Mouse (Mus musculus) right cerebral cortex, postnatal 4 days (tissue): ENCODE measurements around the gene Pygl.
"Not testable (repeated sequence)": the region's sequence is repeated elsewhere in the genome, so short reads cannot be mapped to it uniquely, and the experiment has no call there.

Experiments
- DNase-seq: peaks from one replicate; pipeline ENCODE4 v3.0.0-alpha.2; 2022

Gene Pygl

DNA sequence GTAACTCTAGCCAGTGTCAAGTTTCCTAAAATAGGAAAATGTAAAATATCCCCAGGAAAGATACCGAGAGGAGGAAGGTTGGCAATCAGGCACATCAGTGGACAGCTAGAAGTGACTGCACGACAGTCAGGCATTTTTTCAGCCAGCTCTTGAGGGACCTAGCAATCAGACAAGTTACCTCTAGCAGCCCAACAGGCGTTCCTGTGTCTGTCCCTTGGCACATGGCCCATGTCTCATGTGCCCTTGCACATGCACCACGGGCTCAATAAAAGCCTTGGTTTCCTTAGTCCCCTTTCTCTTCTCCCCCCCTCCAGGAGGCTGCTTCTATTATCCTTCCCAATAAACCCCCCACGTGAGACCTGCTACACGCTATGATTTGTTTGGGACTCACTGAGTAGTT, 75.1 kb downstream of the Pygl start:
- DNase-seq = no peak

DNA sequence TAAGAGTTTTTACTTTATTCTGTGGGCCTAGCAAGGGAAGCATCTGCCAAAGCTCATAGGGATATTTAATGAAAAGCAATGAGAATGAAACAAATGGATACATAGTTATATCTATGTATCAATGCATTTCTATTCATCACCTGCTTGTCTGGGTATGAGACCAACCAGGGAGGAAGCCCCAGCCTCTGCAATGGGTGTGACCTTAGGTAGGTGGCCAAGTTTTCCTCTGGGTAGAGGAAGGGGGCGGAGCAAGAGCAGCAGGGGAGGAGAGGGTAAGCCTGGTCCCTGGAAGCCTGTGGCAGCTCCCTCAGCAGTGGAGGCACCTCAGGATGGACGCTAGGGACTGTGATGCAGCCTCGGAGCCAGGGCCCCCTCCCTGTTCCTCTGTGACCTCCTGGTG, 77.4 kb downstream of the Pygl start, which contains the start of gene Abhd12b:
Gene Abhd12b, plus strand, starts transcription at position 301 of the 400 bp plus-strand sequence.
- DNase-seq = no peak

DNA sequence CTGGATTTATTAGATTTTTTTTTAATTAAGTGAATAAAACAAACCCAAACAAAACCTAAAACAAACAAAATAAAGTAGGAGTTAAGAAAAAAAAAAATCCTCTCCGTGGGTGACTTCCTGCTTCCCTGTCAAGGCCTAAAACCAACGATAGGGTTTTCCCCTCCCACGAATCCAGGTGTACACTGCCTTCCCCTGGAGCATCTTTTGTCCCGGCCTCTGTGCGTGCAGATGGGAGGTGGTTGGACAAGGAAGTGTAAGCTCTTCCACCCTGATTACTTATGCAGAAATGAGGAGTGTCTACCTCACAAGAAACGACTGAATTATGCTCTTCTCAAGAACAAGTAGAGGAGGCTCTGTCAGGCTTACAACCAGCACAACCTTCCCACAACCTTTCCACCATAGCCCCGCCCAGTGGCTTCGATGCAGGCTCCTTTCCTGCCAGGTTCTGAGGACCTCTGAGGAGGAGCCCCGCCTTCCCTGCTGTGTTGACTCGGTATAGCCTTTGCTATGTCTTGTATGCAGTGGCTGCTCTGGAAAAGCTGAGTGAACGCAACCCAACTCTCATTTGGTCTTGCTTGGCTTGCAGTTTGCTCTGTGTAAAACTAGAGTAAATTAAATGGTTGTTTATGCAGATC, 82.5 kb downstream of the Pygl start:
- no peak for DNase-seq

DNA sequence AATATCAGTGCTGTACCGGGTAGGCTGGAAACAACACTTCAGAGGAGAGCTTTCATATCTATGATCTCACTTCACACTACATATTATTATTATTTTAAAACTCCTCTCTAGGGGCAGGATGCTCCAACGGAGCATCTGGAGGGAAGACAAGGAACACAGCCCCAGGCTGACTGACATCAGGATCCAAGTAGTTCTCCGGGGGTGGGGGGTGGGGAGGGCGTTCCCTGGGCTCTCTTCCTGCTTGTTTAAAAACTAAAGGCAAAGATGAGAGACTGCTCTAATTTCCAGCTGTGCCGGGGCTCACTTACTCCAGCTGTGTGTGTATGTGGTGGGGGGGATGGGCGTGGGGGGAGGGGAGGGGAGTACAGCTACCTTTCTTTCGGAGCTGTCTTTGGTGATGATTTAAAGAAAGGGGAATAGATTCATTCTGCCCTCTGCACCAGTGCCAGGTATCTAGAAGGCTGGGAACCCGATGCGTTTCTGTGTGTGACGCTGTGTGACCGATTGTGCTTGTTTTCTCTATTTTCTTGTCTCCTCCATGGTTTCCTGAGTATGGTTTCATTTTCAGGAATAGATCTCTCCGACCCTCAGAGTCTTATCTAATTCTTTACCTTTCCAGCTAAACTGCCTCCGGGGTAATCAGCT, 83.2 kb downstream of the Pygl start:
- DNase-seq = no peak

DNA sequence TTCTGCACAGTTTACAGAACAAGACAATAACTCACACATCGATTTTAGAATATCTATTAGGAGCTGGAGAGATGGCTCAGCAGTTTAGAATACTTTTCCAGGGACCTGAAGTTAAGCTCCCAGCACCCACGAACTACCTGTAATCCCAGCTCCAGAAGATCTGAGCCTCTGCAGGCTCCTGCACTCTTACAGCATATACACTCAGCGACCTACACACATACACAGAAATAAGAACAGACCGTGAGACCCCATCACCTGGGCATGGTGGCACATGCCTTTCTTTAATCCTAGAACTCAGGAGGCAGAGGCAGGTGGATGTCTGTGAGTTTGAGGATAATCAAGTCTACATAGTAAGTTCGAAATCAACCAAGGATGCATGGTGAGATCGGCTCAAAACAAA, 85.7 kb downstream of the Pygl start:
- DNase-seq = no peak

DNA sequence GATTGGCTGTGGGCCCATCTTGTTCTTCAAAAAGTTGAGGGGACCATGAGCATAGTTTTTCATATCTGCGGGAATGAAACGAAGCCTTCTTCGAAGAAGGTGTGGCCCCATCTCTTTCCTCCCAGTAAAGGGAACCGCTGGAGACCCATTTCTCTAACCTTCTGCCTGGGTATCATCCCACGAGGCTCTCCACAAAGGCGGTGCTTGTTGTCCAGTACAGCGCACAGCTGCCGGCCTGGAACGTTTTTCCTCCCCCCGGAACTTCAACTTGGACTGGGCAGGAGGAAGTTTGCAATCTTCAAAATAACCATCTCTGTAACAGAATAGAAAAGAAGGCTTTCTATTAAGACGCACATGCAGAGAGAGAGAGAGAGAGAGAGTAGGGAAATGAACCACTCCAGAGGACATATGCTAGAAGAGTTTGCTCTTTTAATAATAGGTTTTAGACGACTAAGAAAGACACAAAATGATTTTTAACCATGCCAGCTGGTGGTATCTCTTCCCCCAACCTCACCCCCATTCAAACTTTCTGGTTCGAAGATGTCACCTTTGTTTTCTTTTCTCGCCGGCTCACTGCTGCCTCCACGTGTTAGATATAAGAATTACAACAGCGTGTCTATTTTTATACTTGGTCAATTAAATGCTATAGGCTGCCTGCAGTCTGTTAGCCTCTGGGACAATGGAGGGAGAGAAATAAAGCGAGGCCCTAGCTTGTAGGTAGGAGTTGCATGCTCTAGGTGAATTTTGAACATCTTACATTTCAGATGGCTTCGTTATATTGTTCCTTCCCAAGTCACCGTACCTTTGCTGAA, 86.4 kb downstream of the Pygl start:
- peak; percentile 46 for DNase-seq

DNA sequence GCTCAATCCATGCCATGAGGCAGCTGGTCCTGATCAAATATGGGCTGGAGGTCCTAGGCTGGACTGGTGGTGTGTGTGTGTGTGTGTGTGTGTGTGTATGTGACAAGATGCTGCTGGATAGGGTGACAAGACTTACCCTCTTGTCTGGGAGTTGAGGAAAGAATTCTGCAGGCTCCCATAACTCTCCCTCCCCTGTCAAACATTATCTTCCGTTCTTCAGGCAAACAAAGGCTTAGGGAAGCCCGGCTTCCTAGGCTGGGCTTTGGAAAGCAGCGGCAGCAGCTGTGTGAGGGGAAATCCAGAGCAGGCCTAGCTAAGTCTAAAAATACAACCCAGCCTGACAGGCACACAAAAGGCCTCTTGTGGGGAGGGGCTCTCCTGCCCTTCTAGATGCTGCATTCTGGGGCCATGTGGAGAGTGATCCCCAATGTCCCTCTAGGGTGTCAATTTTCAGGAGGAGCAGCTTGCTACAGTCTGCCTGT, 87.1 kb downstream of the Pygl start:
- not testable (repeated sequence) for DNase-seq

DNA sequence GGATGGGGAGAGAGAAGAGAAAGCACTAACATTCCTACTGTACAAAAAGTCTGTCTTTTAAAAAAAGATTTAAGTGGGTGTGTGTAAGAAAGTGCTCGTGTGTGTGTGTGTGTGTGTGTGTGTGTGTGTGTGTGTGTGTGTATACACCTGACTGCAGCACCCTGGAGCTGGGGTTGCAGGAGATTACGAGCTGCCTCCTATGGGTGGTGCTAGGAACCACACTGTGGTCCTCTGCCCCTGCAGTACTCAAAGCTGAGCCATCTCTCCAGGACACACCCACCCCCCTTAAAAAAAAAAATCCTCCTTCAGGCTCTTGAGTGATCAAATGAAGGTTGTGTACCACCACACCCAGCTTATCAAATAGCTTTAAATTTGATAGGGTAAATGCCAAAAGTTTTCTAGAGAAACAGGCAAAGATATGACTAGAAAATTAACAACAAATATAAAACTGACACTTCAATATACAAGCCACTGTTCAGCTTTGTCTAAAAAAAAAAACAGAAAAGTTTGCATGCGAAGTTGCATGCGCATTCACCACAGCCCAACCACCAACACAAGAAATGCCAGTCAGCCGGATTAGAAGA, 90.2 kb downstream of the Pygl start:
- no peak for DNase-seq
